Mouse (Mus musculus): Measurements from ENCODE around the gene Rims1. TPM values are rescaled to one million over a fixed set of nuclear protein-coding genes. Genes with fewer than 3 reads are reported as not detected.
A peak's percentile ranks its signal among the peaks of the same experiment; 100 is the strongest.

Gene Rims1
- polyA plus RNA-seq, 1 experiment from 2014 or later, result 4.4 TPM

GRCm38 (mm10) chr1:22664196-22664595, 141.6 kb downstream of the Rims1 start:
- no peaks in the 10 kb centered on the region for H3K4me1 ChIP-seq
- H3K27me3 ChIP-seq, result no peaks in the 10 kb centered on the region
- no peak overlapping the region for H3K27ac ChIP-seq
- H3K4me2 ChIP-seq, result no peak overlapping the region
- no peak overlapping the region for H3K9ac ChIP-seq
- H3K4me3 ChIP-seq, result no peak overlapping the region
- H3K9me3 ChIP-seq (replicated peaks), result no peaks in the 10 kb centered on the region
- no peaks in the 10 kb centered on the region for H3K36me3 ChIP-seq (ENCODE audit: poor library complexity, severe bottlenecking)
- ATAC-seq, result no peak
- 82% methylated on average over 6 of the region's 6 CpGs for WGBS

- ATAC-seq, result no peak
- Histone ChIP-seq H3K36me3 (ENCODE audit: poor library complexity, severe bottlenecking) (no peaks in the 10 kb centered on the region), H3K9ac (no peak overlapping the region), H3K4me1 (no peaks in the 10 kb centered on the region), H3K27me3 (no peaks in the 10 kb centered on the region), H3K27ac (no peak overlapping the region), H3K9me3 (replicated peaks) (no peaks in the 10 kb centered on the region), H3K4me2 (no peak overlapping the region), H3K4me3 (no peak overlapping the region)
- 87% methylated on average over 3 of the region's 3 CpGs for WGBS
Measured at GRCm38 (mm10) chr1:22661825-22662224, 144.0 kb downstream of the Rims1 start.

GRCm38 (mm10) chr1:22655983-22656382, 149.8 kb downstream of the Rims1 start:
- H3K9ac ChIP-seq, result no peak overlapping the region
- no peaks in the 10 kb centered on the region for H3K36me3 ChIP-seq (ENCODE audit: poor library complexity, severe bottlenecking)
- no peaks in the 10 kb centered on the region for H3K27me3 ChIP-seq
- no peak overlapping the region for H3K4me2 ChIP-seq
- H3K4me1 ChIP-seq, result no peaks in the 10 kb centered on the region
- no peaks in the 10 kb centered on the region for H3K9me3 ChIP-seq (replicated peaks)
- H3K4me3 ChIP-seq, result no peak overlapping the region
- H3K27ac ChIP-seq, result no peak overlapping the region
- ATAC-seq, result no peak

- ATAC-seq, result no peak
- Histone ChIP-seq H3K36me3 (ENCODE audit: poor library complexity, severe bottlenecking) (no peaks in the 10 kb centered on the region), H3K4me2 (no peak overlapping the region), H3K9ac (no peak overlapping the region), H3K9me3 (replicated peaks) (no peaks in the 10 kb centered on the region), H3K4me1 (no peaks in the 10 kb centered on the region), H3K27me3 (no peaks in the 10 kb centered on the region), H3K27ac (no peak overlapping the region), H3K4me3 (no peak overlapping the region)
- WGBS, result 89% methylated on average over 9 of the region's 9 CpGs
Measured at GRCm38 (mm10) chr1:22654903-22655302, 150.9 kb downstream of the Rims1 start.

- no peak for ATAC-seq
Measured at GRCm38 (mm10) chr1:22650588-22650987, 155.2 kb downstream of the Rims1 start.

GRCm38 (mm10) chr1:22649432-22649831, 156.4 kb downstream of the Rims1 start:
- H3K9me3 ChIP-seq (replicated peaks), result no peaks in the 10 kb centered on the region
- H3K36me3 ChIP-seq (ENCODE audit: poor library complexity, severe bottlenecking), result no peaks in the 10 kb centered on the region
- no peak overlapping the region for H3K4me3 ChIP-seq
- H3K27me3 ChIP-seq, result no peaks in the 10 kb centered on the region
- no peak overlapping the region for H3K9ac ChIP-seq
- H3K27ac ChIP-seq, result no peak overlapping the region
- no peak overlapping the region for H3K4me2 ChIP-seq
- ATAC-seq, result no peak
- H3K4me1 ChIP-seq, result no peaks in the 10 kb centered on the region
- WGBS, result 71% methylated on average over 1 of the region's 1 CpGs

More at GRCm38 (mm10) chr1:22650588-22650987, 155.2 kb downstream of the Rims1 start:
- Histone ChIP-seq H3K4me1 (no peaks in the 10 kb centered on the region), H3K27me3 (no peaks in the 10 kb centered on the region), H3K36me3 (ENCODE audit: poor library complexity, severe bottlenecking) (no peaks in the 10 kb centered on the region), H3K4me2 (no peak overlapping the region), H3K4me3 (no peak overlapping the region), H3K9me3 (replicated peaks) (no peaks in the 10 kb centered on the region), H3K9ac (no peak overlapping the region), H3K27ac (no peak overlapping the region)
- 78% methylated on average over 7 of the region's 7 CpGs for WGBS

GRCm38 (mm10) chr1:22645257-22645656, 160.5 kb downstream of the Rims1 start:
- Histone ChIP-seq H3K4me3 (no peak overlapping the region), H3K9me3 (replicated peaks) (no peaks in the 10 kb centered on the region), H3K27me3 (no peaks in the 10 kb centered on the region), H3K36me3 (ENCODE audit: poor library complexity, severe bottlenecking) (no peaks in the 10 kb centered on the region), H3K27ac (no peak overlapping the region), H3K9ac (no peak overlapping the region), H3K4me1 (no peaks in the 10 kb centered on the region), H3K4me2 (no peak overlapping the region)
- ATAC-seq, result no peak
- WGBS, result 40% methylated on average over 2 of the region's 2 CpGs

GRCm38 (mm10) chr1:22640568-22640967, 165.2 kb downstream of the Rims1 start:
- H3K4me1 ChIP-seq, result no peaks in the 10 kb centered on the region
- H3K27ac ChIP-seq, result no peak overlapping the region
- WGBS, result 85% methylated on average over 5 of the region's 5 CpGs
- H3K9ac ChIP-seq, result no peak overlapping the region
- H3K27me3 ChIP-seq, result no peaks in the 10 kb centered on the region
- H3K36me3 ChIP-seq (ENCODE audit: poor library complexity, severe bottlenecking), result no peaks in the 10 kb centered on the region
- H3K9me3 ChIP-seq (replicated peaks), result no peaks in the 10 kb centered on the region
- ATAC-seq, result peak; percentile 55; the same call in 1 of the 2 replicates
- H3K4me3 ChIP-seq, result no peak overlapping the region
- H3K4me2 ChIP-seq, result no peak overlapping the region

- Histone ChIP-seq H3K4me2 (no peak overlapping the region), H3K27ac (no peak overlapping the region), H3K4me3 (no peak overlapping the region), H3K4me1 (no peaks in the 10 kb centered on the region), H3K27me3 (no peaks in the 10 kb centered on the region), H3K9me3 (replicated peaks) (no peaks in the 10 kb centered on the region), H3K9ac (no peak overlapping the region), H3K36me3 (ENCODE audit: poor library complexity, severe bottlenecking) (no peaks in the 10 kb centered on the region)
- ATAC-seq, result no peak
- WGBS, result 80% methylated on average over 3 of the region's 3 CpGs
Measured at GRCm38 (mm10) chr1:22639702-22640101, 166.1 kb downstream of the Rims1 start.

- Histone ChIP-seq H3K4me1 (no peaks in the 10 kb centered on the region), H3K9me3 (replicated peaks) (no peaks in the 10 kb centered on the region), H3K36me3 (ENCODE audit: poor library complexity, severe bottlenecking) (no peaks in the 10 kb centered on the region), H3K4me2 (no peak overlapping the region), H3K9ac (no peak overlapping the region), H3K27ac (no peak overlapping the region), H3K27me3 (no peaks in the 10 kb centered on the region), H3K4me3 (no peak overlapping the region)
- ATAC-seq, result no peak
- WGBS, result 90% methylated on average over 2 of the region's 2 CpGs
Measured at GRCm38 (mm10) chr1:22633871-22634270, 171.9 kb downstream of the Rims1 start.

- no peaks in the 10 kb centered on the region for H3K27me3 ChIP-seq
- no peaks in the 10 kb centered on the region for H3K4me1 ChIP-seq
- H3K9ac ChIP-seq, result no peak overlapping the region
- H3K4me2 ChIP-seq, result no peak overlapping the region
- no peak for ATAC-seq
- 84% methylated on average over 7 of the region's 7 CpGs for WGBS
- no peak overlapping the region for H3K27ac ChIP-seq
- no peaks in the 10 kb centered on the region for H3K9me3 ChIP-seq (replicated peaks)
- no peak overlapping the region for H3K4me3 ChIP-seq
- no peaks in the 10 kb centered on the region for H3K36me3 ChIP-seq (ENCODE audit: poor library complexity, severe bottlenecking)
Measured at GRCm38 (mm10) chr1:22632551-22632950, 173.2 kb downstream of the Rims1 start.

GRCm38 (mm10) chr1:22631991-22632390, 173.8 kb downstream of the Rims1 start:
- no peak for ATAC-seq
- H3K27ac ChIP-seq, result no peak overlapping the region

GRCm38 (mm10) chr1:22629011-22629410, 176.8 kb downstream of the Rims1 start:
- ATAC-seq, result peak; percentile 41; the same call in 1 of the 2 replicates
- Histone ChIP-seq H3K27ac (no peak overlapping the region), H3K27me3 (no peaks in the 10 kb centered on the region), H3K9ac (no peak overlapping the region), H3K36me3 (ENCODE audit: poor library complexity, severe bottlenecking) (no peaks in the 10 kb centered on the region), H3K4me3 (no peak overlapping the region), H3K4me2 (no peak overlapping the region), H3K4me1 (no peaks in the 10 kb centered on the region), H3K9me3 (replicated peaks) (no peaks in the 10 kb centered on the region)
- WGBS, result 55% methylated on average over 8 of the region's 8 CpGs

More at GRCm38 (mm10) chr1:22631991-22632390, 173.8 kb downstream of the Rims1 start:
- 85% methylated on average over 5 of the region's 6 CpGs for WGBS
- no peaks in the 10 kb centered on the region for H3K36me3 ChIP-seq (ENCODE audit: poor library complexity, severe bottlenecking)
- H3K4me1 ChIP-seq, result no peaks in the 10 kb centered on the region
- H3K4me3 ChIP-seq, result no peak overlapping the region
- no peaks in the 10 kb centered on the region for H3K9me3 ChIP-seq (replicated peaks)
- no peak overlapping the region for H3K4me2 ChIP-seq
- no peaks in the 10 kb centered on the region for H3K27me3 ChIP-seq
- H3K9ac ChIP-seq, result no peak overlapping the region
